Mouse (Mus musculus): ENCODE measurements at regions not wholly inside any gene's neighbourhood (a gene's known extent, or its start where the extent isn't known, plus 50 kb on each side); places are given as distances from the start of the nearest gene placed in this dataset.

- H3K4me3 ChIP-seq (ENCODE audit: low read depth, low read length): no peak overlapping the region
- WGBS: 60% methylated on average over 2 of the region's 2 CpGs
- DNase-seq (ENCODE audit: low spot score) (no peak), ATAC-seq (replicated peaks; ENCODE audit: low FRiP score) (no peak)
- no peaks in the 10 kb centered on the region for H3K36me3 ChIP-seq (ENCODE audit: control insufficient read depth, insufficient read depth, low read length)
- no peaks in the 10 kb centered on the region for H3K9me3 ChIP-seq (ENCODE audit: control insufficient read depth, low read length)
- H3K27ac ChIP-seq (ENCODE audit: low read depth, low read length): no peak overlapping the region
- no peak overlapping the region for H3K4me2 ChIP-seq (ENCODE audit: low read depth, low read length, severe bottlenecking)
- H3K27me3 ChIP-seq (ENCODE audit: control insufficient read depth, insufficient read depth, low read length): no peaks in the 10 kb centered on the region
- H3K9ac ChIP-seq (ENCODE audit: low read length): no peak overlapping the region
- no peaks in the 10 kb centered on the region for H3K4me1 ChIP-seq (replicated peaks; ENCODE audit: control insufficient read depth, insufficient read depth, low read length)
These were observed 239.0 kb upstream of the Id2 start for GRCm38 (mm10) chr12:25335930-25336329.

DNA sequence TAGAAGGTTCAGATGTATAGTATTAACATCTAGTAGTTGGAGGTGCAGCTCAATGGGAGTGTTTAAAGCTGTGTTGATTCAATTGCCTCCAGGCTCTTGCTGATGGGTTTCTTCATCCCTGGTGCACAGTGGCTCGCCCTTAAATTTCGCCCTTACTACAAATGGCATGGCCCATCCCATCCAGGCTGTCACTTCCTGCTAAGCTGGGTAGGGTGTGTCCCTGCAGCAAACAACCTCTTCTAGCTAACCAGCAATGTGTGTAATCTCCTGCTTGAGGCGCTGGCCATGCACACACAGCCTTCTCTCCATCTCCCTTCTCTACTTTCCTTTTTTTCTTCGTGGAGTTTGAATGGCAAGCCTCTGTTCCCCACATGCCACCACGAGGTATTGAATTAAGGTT, 238.1 kb upstream of the Id2 start:
- H3K4me1 ChIP-seq (replicated peaks; ENCODE audit: control insufficient read depth, insufficient read depth, low read length): no peaks in the 10 kb centered on the region
- no peak overlapping the region for H3K27ac ChIP-seq (ENCODE audit: low read depth, low read length)
- H3K4me3 ChIP-seq (ENCODE audit: low read depth, low read length): no peak overlapping the region
- WGBS: 89% methylated on average over 5 of the region's 5 CpGs
- no peaks in the 10 kb centered on the region for H3K9me3 ChIP-seq (ENCODE audit: control insufficient read depth, low read length)
- no peaks in the 10 kb centered on the region for H3K36me3 ChIP-seq (ENCODE audit: control insufficient read depth, insufficient read depth, low read length)
- H3K9ac ChIP-seq (ENCODE audit: low read length): no peak overlapping the region
- ATAC-seq (replicated peaks; ENCODE audit: low FRiP score): no peak
- no peaks in the 10 kb centered on the region for H3K27me3 ChIP-seq (ENCODE audit: control insufficient read depth, insufficient read depth, low read length)
- no peak for DNase-seq (ENCODE audit: low spot score)
- no peak overlapping the region for H3K4me2 ChIP-seq (ENCODE audit: low read depth, low read length, severe bottlenecking)

DNA sequence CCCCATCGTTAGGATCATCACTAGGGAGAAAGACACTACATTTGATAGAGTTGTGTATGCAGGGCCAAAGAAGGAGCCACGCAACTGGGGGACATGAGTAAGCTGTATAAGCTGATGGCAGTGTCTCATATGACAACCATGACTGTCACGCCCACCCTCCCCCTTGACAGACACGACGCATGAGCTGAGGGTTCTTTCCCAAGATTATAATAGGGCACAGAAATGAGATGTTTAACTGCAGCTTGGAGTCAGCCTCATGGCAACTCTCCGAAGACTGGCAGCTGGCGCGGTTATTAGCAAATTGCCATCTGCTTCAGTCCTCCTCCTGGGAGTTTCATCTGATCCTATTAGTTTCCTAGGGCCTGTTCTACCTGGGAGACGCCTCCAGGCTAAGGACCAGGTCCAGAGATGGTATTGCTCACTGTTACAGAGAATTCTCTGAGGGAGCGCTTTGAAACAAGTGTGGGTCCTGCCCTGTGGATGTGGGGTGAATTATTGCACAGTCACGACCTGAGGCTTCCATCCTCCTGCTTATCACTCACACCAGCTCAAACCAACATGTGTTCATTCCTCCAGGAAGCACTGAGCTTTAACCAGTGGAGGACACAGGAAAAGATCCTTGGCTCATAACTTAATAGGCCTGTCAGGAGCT, 235.6 kb upstream of the Id2 start:
- DNase-seq (ENCODE audit: low spot score) (no peak), ATAC-seq (replicated peaks; ENCODE audit: low FRiP score) (no peak)
- 82% methylated on average over 11 of the region's 11 CpGs for WGBS
- H3K27ac ChIP-seq (ENCODE audit: low read depth, low read length): no peak overlapping the region
- no peaks in the 10 kb centered on the region for H3K27me3 ChIP-seq (ENCODE audit: control insufficient read depth, insufficient read depth, low read length)
- no peak overlapping the region for H3K4me3 ChIP-seq (ENCODE audit: low read depth, low read length)
- no peaks in the 10 kb centered on the region for H3K4me1 ChIP-seq (replicated peaks; ENCODE audit: control insufficient read depth, insufficient read depth, low read length)
- H3K9ac ChIP-seq (ENCODE audit: low read length): no peak overlapping the region
- H3K9me3 ChIP-seq (ENCODE audit: control insufficient read depth, low read length): no peaks in the 10 kb centered on the region
- no peaks in the 10 kb centered on the region for H3K36me3 ChIP-seq (ENCODE audit: control insufficient read depth, insufficient read depth, low read length)
- H3K4me2 ChIP-seq (ENCODE audit: low read depth, low read length, severe bottlenecking): no peak overlapping the region

- Histone ChIP-seq H3K27ac (ENCODE audit: low read depth, low read length) (no peak overlapping the region), H3K9me3 (ENCODE audit: control insufficient read depth, low read length) (no peaks in the 10 kb centered on the region), H3K4me1 (replicated peaks; ENCODE audit: control insufficient read depth, insufficient read depth, low read length) (no peaks in the 10 kb centered on the region), H3K27me3 (ENCODE audit: control insufficient read depth, insufficient read depth, low read length) (no peaks in the 10 kb centered on the region), H3K4me3 (ENCODE audit: low read depth, low read length) (no peak overlapping the region), H3K9ac (ENCODE audit: low read length) (no peak overlapping the region), H3K36me3 (ENCODE audit: control insufficient read depth, insufficient read depth, low read length) (no peaks in the 10 kb centered on the region), H3K4me2 (ENCODE audit: low read depth, low read length, severe bottlenecking) (no peak overlapping the region)
- WGBS: 86% methylated on average over 5 of the region's 5 CpGs
- no peak for ATAC-seq (replicated peaks; ENCODE audit: low FRiP score)
- no peak for DNase-seq (ENCODE audit: low spot score)
These were observed 233.2 kb upstream of the Id2 start for GRCm38 (mm10) chr12:25330004-25330708.

DNA sequence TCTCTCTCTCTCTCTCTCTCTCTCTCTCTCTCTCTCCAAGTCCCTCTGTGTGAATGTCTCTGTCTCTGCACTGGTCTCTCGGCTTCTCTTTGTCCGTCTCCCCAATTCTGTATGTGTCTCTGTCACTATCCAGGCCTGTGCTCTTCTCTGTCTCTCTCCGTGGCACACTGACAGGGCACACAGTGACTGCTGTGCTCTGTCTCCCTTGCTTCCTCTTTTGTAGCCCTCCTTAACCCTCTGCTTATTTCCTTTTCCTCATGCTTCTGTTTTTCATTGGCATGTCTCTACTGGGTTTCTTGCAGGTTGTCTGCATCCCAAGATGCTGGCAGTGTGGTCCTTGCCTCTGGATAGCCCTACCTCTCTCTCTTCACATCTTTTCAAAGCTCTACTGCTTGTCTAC, 229.0 kb upstream of the Id2 start:
- 81% methylated on average over 3 of the region's 3 CpGs for whole genome bisulfite sequencing
- no peak for DNase-seq (ENCODE audit: low spot score)
- no peak overlapping the region for H3K4me2 ChIP-seq (ENCODE audit: low read depth, low read length, severe bottlenecking)
- no peak overlapping the region for H3K27ac ChIP-seq (ENCODE audit: low read depth, low read length)
- no peak overlapping the region for H3K9ac ChIP-seq (ENCODE audit: low read length)
- no peak overlapping the region for H3K4me3 ChIP-seq (ENCODE audit: low read depth, low read length)
- H3K27me3 ChIP-seq (ENCODE audit: control insufficient read depth, insufficient read depth, low read length): no peaks in the 10 kb centered on the region
- H3K9me3 ChIP-seq (ENCODE audit: control insufficient read depth, low read length): no peaks in the 10 kb centered on the region
- no peak for ATAC-seq (replicated peaks; ENCODE audit: low FRiP score)
- no peaks in the 10 kb centered on the region for H3K4me1 ChIP-seq (replicated peaks; ENCODE audit: control insufficient read depth, insufficient read depth, low read length)
- H3K36me3 ChIP-seq (ENCODE audit: control insufficient read depth, insufficient read depth, low read length): no peaks in the 10 kb centered on the region

DNA sequence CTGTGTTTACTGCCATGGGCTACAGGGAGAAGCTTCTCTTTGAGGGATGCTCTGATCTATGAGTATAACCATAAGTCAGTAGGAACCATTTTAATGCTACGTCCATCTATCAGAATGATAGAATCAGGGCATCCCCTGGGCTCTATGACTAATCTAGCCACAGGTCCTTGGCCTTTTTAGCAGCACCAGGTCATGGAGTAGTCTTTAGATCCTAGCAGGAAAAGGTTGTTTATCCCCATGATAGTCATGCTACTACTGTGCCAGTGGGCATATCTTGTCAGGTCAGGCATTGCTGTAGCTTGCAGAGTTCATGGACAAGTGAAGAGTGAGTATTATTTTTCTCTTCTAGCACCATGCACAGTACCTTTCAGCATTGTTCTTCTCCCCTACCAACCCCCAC, 226.2 kb upstream of the Id2 start:
- H3K27me3 ChIP-seq (ENCODE audit: control insufficient read depth, insufficient read depth, low read length): no peaks in the 10 kb centered on the region
- H3K27ac ChIP-seq (ENCODE audit: low read depth, low read length): no peak overlapping the region
- no peaks in the 10 kb centered on the region for H3K4me1 ChIP-seq (replicated peaks; ENCODE audit: control insufficient read depth, insufficient read depth, low read length)
- 72% methylated on average over 1 of the region's 1 CpGs for WGBS
- H3K4me3 ChIP-seq (ENCODE audit: low read depth, low read length): no peak overlapping the region
- no peak overlapping the region for H3K4me2 ChIP-seq (ENCODE audit: low read depth, low read length, severe bottlenecking)
- no peak for ATAC-seq (replicated peaks; ENCODE audit: low FRiP score)
- DNase-seq (ENCODE audit: low spot score): no peak
- no peak overlapping the region for H3K9ac ChIP-seq (ENCODE audit: low read length)
- H3K36me3 ChIP-seq (ENCODE audit: control insufficient read depth, insufficient read depth, low read length): no peaks in the 10 kb centered on the region
- H3K9me3 ChIP-seq (ENCODE audit: control insufficient read depth, low read length): no peaks in the 10 kb centered on the region

- H3K9ac ChIP-seq (ENCODE audit: low read length): no peak overlapping the region
- DNase-seq (ENCODE audit: low spot score): no peak
- no peaks in the 10 kb centered on the region for H3K36me3 ChIP-seq (ENCODE audit: control insufficient read depth, insufficient read depth, low read length)
- ATAC-seq (replicated peaks; ENCODE audit: low FRiP score): no peak
- no peak overlapping the region for H3K4me2 ChIP-seq (ENCODE audit: low read depth, low read length, severe bottlenecking)
- no peak overlapping the region for H3K4me3 ChIP-seq (ENCODE audit: low read depth, low read length)
- H3K27ac ChIP-seq (ENCODE audit: low read depth, low read length): no peak overlapping the region
- no peaks in the 10 kb centered on the region for H3K4me1 ChIP-seq (replicated peaks; ENCODE audit: control insufficient read depth, insufficient read depth, low read length)
- WGBS: 89% methylated on average over 3 of the region's 3 CpGs
- no peaks in the 10 kb centered on the region for H3K9me3 ChIP-seq (ENCODE audit: control insufficient read depth, low read length)
- no peaks in the 10 kb centered on the region for H3K27me3 ChIP-seq (ENCODE audit: control insufficient read depth, insufficient read depth, low read length)
These were observed 223.4 kb upstream of the Id2 start for GRCm38 (mm10) chr12:25320262-25320767.

DNA sequence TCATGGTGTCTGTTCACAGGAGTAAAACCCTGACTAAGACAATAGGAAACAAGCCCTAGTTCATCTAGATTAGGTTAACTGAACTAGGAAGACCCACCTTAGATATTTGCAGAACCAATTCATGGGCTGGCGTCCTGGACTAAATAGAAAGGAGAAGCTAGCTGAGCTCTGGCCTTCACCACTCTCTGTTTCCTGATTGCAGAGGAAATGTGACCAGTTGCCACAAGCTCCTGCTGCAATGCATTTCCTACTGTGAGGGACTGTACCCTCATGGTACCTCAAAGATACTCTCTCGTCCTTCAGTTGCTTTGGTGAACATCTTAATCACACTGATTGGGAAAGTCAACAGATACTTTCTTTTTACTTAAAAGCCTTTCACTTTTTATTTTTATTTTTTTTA, 222.9 kb upstream of the Id2 start:
- no peaks in the 10 kb centered on the region for H3K27me3 ChIP-seq (ENCODE audit: control insufficient read depth, insufficient read depth, low read length)
- H3K9ac ChIP-seq (ENCODE audit: low read length): no peak overlapping the region
- no peak overlapping the region for H3K4me2 ChIP-seq (ENCODE audit: low read depth, low read length, severe bottlenecking)
- no peak for ATAC-seq (replicated peaks; ENCODE audit: low FRiP score)
- WGBS: 78% methylated on average over 2 of the region's 2 CpGs
- H3K27ac ChIP-seq (ENCODE audit: low read depth, low read length): no peak overlapping the region
- DNase-seq (ENCODE audit: low spot score): no peak
- no peaks in the 10 kb centered on the region for H3K9me3 ChIP-seq (ENCODE audit: control insufficient read depth, low read length)
- H3K4me1 ChIP-seq (replicated peaks; ENCODE audit: control insufficient read depth, insufficient read depth, low read length): no peaks in the 10 kb centered on the region
- H3K4me3 ChIP-seq (ENCODE audit: low read depth, low read length): no peak overlapping the region
- no peaks in the 10 kb centered on the region for H3K36me3 ChIP-seq (ENCODE audit: control insufficient read depth, insufficient read depth, low read length)
